Mouse (Mus musculus) adipocyte (in vitro differentiated cells): ENCODE data around the gene Faim.
A peak's percentile ranks its signal among the peaks of the same experiment; 100 is the strongest.

ENCODE experiments used
- DNase-seq: peaks from one replicate; pipeline ENCODE4 v3.0.0-alpha.2; 2016; ENCODE audit warnings: low spot score

The Faim gene

DNA sequence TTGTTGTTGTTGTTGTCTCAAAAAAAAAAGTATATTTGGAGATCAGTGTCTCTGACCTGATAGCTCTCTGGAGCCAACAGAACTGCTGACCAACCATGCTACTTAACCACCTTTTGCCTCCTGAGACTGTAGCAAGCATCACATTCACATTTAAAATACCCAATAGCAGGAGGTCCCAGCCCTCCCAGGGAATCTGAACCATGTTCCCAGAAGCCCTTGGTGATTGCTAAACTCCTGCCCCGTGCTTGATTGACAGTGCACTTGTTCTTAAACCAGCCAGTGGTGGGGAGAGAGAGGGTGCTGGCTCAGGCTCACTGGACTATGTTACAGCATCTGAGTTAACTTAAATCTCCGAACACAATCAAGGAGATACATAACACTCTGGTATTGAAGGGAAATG is 11.3 kb upstream of the Faim start:
- no peak for DNase-seq

DNA sequence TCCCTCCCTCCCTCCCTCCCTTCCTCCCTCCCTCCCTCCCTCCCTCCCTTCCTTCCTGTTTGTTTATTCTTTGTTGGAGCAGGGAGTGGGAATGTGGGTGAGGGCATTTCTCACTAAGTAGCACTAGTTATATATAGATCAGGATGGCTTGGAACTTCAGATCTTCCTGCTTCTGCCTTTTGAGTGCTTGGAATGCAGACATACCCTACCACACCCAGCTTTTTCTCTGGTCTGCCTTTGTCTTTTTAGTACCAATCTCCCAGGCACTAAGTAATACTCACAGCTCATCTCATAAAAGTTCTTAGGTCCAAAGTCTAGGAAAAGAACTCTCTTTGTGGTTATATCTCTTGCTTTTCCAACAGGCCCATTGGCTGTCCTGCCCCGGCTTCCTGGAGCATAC is 10.1 kb upstream of the Faim start:
- DNase-seq = no peak

DNA sequence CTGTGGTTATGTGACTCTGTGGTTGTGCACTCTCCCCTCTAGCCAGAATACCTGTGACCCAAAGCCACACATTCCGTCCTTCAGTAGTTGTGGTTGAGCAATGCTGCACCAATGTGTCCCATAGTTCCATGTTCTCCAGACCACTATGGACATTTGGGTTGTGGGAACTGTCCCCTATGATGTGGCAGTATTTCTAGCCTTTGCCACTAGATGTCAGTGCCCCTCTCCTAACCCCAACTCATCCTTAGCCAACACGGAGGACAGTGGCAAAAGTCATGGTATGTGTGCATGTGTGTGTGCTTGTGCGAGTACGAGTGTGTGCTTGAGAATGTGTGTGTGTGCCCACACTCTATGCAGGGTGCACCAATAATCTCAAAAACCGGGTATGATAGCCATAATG is 9.7 kb upstream of the Faim start:
- DNase-seq = no peak

DNA sequence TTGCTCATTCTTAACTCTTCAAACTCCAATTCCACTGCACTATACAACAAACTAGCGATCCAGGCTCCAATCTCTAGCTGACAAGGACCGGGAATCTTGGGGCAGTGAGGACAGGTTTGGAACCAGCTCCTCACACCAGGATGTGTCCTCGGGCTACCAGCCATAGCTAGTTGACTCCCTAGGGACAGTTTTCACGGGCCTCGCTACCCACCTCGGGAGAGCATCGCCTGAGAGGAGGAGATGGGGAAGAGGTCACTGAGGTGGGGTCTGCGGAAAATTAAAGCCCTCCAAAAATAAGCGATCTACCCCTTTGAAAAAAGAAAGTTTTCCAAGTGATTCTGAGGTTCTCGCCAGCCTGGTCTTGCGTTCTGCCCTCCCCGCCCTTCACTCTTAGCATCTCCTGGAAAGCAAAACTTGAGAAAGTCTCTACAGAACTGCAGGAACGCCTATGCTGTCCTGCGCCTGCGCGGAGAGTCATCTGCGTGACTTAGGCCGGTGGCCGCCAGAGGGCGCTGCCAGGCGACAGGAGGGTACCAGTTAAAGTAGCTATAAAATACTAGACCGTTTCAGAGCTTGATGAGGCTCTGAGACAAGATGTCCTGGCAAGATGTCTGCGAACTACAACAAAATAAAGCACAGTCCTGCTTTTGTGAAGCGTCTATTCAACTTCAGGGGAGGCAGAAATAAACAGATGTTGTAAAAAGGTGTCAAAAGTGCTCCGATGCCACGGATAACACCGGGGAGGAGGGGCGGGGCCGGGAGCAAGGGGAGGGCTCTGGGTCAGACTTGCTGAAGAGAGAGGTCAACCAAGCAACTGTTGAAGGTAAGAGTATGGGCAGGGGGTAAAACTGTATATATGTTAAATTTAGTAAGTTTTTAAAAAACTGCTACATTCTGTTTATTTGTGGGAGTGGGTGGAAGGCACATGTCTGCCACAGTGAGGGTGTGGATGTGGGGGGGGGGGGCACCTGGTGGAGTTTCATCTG is 6.4 kb upstream of the Faim start:
- peak; percentile 81 for DNase-seq

DNA sequence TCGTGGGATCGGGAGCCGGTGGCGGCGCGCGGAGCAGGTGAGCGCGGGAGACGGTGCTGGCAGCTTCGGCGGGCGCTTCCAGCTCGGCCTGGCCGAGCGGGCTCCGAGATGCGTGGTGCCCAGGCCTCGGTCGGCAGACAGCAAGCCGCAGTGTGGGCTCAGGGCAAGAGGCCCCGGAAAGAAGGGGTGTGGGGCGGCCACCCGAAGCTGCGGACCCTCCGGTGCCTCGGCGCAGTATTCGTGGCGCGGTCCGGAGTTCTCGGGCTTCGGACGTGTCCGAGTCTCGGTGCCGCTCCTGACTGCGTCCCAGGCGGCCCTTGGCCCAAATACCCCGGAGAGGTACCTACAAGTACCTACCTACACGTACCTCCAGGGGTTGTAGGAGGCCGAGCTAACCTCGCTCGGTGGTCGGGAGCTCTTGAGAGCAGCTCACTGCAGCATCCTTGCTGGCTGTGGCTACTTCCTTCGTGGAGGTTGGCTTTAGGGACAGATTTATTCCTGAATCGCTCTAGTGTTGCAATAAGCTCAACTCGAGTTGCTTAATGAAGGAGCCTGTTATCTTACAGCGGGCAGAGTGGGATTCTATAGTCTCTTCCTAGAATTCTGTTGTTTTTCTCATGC is 413 bp downstream of the Faim start:
- DNase-seq = peak; percentile 29

DNA sequence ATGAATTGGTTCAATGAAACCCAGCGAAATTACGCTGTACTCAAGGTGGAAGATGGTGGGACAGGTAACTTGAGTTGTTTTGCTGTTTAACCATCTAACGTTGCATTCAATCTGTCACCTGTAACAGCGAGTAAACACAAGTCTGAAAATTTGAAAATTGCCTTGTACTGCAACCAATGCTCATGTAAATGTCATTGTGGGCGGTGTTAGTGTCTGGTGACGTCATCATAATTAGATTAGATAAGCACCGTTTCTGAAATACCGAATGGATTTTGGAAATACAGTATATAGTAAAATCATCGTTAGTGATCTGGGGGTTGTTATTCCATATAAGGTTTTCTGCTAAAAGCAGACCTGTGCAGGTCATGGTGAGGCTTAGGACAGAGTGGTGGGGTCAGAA is 958 bp downstream of the Faim start:
- DNase-seq = no peak

DNA sequence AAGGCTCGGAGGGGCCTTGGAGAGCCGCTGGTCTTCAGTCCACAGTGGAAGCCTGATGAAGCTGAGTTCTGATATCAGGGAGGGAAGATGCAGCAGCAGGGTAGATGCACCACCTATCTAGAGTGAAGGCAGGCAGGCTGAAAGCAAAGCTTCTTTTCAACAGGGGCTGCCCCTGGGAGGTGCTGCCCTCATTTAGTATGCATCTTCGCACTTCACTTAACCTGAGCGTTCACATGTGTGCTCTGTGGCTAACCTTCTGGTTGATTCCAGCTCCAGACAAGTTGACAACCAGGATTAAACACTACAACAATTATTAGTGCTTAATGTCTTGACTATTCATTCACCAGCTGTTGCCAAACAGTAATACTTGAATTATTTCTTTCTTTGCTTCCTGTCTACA is 7.9 kb downstream of the Faim start:
- DNase-seq = no peak

DNA sequence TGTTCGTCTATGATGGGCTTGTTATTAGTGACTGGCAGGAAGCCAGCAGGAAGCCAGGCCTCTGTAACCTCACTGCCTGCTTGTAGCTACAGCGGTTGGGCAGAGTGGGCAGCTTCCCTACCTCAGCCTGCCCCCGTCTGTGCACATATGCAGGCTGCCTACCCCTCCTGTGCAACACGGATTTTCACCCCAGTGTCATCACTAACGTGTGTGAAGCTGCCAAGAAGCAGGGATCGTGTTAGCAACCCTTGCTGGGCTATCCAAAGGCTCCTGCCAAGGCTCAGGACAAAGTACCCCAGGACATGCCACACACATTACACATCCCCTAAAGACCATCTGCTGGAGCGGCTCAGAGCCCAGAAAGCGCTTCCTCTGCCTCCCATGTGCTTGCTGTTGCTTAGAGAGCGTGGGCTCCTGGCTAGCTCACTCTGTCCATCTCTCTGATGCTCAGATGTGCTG is 13.7 kb downstream of the Faim start:
- no peak for DNase-seq

DNA sequence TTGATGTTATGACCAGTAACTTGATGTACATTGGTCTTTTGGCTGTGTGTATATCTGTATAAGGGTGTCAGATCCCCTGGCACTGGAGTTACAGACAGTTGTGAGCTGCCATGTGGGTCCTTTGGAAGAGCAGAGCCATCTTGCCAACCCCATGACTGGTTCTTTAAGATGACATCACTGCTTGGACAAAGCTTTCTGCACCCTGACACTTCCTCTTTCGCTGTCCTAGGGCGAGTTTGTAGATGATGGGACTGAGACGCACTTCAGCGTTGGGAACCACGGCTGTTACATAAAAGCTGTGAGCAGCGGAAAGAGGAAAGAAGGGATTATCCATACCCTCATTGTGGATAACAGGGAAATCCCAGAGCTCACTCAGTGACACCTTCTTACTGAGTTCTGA is 15.2 kb downstream of the Faim start:
- no peak for DNase-seq

DNA sequence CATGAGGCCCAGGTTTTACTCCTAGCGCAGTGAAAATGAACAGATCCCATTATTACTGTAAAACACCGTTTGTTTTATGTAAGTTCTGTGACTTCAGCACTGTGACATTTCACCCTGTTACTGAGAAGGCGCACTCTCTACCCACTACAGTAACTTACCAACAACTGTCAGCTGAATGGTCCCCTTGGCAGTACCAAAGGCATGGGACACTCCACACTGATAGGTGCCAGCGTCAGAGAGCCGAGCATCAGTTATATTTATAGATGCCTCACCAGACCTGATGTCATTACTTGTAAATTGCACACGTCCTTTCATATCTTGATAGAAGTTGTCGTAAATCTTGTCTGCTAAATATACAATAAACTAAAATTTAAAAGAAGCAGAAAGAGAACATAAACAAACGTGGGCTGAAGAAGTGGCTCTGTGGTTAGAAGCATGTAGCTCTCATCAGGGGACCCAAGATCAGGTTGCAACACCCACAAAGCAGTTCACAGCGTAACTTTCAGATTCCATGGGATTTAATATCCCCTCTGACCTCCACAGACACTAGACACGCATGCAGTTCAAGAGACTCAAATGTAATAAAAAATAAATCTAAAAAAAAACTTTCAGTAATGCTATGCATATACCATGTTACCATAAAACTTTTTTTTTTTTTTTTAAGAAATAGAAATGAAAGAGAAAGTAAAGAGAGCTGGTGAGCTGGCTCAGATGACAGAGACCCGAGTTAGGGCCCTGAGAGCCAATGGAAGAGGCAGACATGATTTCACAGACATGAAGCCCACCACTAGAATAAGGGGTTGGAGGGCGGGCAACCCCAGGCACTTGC is 23.1 kb downstream of the Faim start:
- no peak for DNase-seq

DNA sequence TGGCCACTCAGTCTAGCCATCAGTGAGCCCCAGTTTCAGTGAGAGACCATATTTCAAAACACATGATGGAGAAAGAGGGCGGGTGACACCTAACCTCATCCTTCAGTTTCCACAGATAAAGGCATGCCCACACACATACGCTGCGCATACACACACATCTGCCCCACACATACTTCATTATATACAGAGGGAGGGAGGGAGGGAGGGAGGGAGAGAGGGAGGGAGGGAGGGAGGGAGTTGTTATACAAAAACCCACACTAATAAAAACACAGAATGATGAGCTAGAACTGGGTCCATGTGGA is 23.7 kb downstream of the Faim start:
- DNase-seq = no peak

DNA sequence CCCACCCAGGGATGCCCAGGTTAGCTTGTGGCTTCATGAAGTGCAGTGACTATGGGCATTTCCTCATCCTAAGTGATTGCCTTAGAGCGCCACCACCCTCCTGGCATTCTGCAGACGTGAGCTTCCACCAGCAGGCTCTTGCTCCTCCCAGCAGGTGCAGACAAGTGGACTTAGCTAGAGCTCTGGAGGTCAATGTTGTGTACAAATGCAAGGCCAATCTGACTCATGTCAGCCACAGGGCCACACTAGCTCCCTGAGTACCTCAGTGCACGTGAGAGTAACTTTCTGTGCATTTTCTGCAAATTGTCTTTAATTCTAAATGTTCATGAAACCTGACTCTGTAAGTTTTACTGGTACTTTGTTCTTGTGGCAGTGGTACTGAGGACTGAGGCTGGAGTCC is 30.1 kb downstream of the Faim start:
- no peak for DNase-seq

DNA sequence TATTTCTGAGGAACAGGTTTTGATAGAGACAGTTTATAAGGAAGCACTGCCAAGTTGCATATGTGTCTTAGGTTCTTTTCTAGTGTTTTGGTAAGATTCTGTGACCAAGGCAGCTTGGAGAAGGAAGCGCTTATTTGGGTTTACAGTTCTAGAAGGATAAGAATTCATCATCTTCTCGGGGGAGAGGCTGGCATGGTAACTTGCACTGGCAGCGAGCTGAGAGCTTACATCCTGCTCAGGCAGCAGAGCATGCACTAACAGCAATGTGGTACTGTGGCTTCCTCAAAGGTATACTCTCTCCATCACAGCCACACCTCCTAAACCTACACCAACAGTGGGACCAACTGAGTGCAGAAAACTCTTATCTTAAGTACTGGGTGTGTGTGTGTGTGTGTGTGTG is 30.6 kb downstream of the Faim start:
- no peak for DNase-seq

DNA sequence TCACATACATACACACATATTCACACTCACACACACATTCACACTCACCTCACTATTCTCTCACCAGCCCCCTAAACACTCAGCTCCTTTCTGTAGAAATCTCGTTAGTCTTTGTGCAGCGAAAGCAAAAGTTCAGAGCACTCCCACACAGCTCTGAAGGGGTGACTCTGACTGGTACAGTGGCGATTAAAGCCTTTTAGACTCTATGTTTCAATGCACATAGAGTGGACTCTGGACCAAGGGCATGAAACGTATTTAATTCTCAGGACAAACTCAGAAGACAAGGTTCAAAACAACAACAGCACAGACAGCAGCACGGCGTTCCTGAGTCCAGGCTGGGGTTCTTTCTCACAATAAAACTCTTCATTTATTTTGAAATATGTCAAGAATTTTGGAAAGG is 31.5 kb downstream of the Faim start:
- no peak for DNase-seq

DNA sequence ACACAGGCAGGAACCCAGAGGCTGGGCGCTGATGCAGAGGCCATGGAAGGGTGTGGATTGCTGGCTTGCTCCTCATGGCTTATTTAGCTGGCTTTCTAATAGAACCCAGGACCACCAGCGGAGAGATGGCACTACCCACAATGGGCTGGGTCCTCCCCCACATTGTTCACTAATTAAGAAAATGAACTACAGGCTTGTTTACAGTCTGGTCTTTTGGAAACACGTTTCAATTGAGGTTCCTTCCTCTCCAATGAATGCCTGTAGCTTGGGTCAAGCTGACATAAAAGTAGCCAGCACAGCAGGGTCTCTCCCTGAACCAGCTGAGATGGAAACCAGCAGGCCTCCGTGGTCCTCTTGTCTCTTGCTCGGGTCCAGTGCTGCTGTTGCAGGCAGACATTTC is 35.0 kb downstream of the Faim start:
- no peak for DNase-seq

DNA sequence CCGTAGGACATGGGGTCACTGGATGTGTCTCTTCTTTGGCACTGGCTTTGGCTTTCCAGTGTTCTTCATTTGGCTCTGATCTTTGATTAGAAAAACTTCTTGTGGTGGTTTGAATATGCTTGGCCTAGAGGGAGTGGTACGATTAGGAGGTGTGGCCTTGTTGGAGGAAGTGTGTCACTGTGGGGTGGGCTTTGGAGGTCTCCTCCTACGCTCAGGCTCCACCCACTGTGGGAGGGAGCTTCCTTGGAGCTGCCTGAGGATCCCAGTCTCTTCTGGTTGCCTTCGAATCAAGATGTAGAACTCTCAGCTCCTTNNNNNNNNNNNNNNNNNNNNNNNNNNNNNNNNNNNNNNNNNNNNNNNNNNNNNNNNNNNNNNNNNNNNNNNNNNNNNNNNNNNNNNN is 35.6 kb downstream of the Faim start:
- no peak for DNase-seq

DNA sequence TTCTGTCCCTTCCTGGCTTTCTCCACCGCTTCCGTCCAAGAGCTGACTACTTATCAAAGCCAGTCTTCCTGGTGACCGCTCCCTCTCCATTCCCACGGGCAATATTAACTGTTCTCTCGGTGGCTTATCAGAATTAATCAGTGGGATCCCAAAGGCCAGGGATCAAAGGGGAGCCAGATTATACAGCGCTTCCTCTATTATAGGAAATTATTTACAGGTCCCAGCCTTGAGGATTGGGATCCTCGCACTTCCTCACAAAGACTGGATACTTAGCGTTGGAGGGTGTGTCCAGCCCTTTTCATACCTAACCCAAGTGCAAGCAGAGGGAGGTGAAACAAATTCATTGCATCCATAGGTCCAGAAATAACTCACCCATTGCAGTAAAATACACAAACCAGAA is 45.9 kb downstream of the Faim start:
- DNase-seq = no peak

DNA sequence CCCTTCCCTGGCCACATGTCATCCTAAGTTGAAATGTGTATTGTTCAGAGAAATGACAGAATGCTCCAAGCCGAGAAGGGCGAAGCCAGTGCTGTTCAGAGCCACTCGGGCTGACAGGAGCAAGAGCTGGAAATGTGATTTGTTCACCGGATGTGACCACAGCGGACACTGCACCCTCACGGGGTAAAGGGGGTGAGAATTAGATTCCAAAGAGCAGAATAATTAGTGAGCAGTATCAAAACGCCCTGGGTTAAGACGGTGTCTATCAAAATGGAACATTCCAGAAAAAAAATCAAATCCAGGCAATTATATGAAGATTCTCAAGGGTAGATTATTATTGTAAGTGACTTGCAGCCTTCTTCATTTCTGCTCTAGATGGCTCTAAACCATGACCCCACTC is 47.9 kb downstream of the Faim start:
- DNase-seq = no peak

DNA sequence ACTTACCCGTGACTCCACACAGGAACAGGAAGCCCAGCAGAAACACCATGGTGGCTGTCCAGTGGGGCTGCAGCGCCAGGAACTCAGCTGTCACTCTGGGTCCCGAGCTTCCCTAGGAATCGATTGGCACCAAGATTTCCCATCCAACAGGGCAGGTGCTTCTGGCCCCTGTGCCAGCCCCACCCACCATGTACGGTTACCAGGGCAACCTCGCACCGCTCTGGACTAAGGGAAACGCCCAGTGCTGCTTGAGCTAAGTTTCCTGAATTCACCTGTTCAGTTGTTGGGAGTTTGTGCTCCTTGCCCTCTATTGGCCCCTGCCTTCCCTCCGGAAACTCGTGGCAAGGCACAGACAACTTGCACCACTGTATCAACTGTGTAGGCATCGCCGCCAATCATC is 49.4 kb downstream of the Faim start, which contains the start of gene Gm1123:
TSS of gene Gm1123 (minus strand) at position 141 of the 400 bp plus-strand sequence.
- DNase-seq = no peak

DNA sequence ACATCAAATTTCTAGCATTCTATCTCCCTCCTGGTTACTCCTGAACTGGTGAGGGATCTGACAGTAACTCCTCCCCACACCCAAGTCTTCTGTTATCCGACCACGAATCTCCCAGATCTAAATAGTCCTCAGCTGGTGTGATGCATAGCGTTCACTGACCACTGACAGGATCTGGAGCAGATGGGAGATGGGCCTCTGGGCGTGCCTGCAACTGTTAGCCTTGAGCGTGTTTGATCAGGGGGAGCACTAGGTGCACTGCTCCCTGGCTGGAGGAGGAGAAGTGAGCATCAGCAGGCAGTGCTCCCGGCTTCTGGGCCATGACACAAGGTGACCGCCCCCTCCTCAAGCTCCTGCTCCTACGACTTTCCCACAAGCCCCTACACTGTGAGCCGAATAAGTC is 55.8 kb downstream of the Faim start:
- DNase-seq = no peak

DNA sequence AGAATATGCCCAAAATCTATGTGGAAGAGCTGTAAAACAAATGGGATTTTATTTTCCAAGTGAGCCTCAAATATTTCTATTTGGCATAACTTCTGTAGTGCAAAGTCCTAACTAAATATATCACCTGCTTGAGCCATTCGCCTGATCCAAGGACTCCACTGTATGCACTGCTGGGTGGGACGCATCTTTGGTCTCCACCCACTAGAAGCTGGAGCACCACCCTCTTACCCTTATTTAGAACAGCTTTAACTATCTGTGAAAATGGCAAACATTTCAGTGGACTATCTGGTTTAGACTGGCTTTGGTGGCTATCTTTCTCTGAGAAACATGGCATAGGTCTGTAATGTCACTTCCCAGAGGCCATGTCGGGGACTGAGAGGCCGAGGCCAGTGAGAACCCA is 56.5 kb downstream of the Faim start:
- DNase-seq = no peak

DNA sequence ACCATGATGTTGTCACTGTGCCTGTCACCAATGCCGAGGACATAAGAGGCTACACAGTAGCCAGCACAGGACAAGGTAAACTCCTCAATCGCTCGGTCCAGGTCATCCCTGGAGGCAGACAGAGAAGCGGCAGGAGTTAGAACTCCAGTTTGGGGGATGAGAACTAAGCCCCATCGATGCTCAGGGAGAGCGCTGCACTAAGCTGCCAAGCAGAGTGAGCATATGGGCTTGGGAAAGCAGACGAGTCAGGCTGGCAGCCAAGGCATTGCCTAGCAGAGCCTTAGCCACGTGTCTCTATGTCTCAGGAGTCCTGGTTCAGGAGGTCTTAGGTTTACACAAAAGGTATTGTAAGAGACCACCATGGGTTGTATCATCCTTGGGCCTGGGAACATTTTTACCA is 58.6 kb downstream of the Faim start:
- DNase-seq = no peak

DNA sequence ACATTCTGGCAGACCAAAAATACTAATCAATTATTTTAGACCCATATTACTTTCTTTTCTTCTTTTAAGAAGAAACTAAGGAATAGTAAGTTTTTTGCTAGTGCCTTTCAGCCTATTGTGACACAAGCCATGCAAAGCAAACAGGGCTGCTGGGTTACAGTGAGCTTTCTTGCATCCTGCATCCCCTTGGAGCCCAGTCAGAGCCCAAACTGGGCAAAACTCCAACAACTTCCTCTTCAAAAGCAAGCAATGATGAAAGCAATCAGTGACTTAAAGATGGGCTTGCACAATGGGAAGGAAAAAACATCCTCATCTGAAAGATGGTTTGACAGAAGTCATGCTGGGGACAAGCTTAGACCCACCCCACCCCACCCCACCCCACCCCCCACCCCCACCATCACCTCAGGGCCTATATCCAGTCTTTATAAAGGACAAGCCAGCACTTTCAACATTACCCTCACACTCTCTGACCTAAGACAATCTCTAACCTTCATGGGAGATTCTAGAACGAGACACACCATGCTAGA is 62.6 kb downstream of the Faim start:
- peak; percentile 16 for DNase-seq
